Mouse (Mus musculus) layer of hippocampus, adult 2 months (tissue): ENCODE measurements around the gene Pitpnb. TPM values are rescaled to one million over a fixed set of nuclear protein-coding genes. Genes with fewer than 3 reads are reported as not detected.

Experiments used
- DNase-seq, 2 experiments: peaks; one replicate each; pipeline ENCODE4 v3.0.0; 2022; ENCODE audit warnings: low spot score in 2 of 2
- H3K27ac ChIP-seq: fragments of 200-600 bp; 2 replicates; pipeline ENCODE4 v1.8.1; 2022
- H3K4me3 ChIP-seq: fragments of 200-600 bp; 2 replicates; pipeline ENCODE4 v1.8.1; 2022; ENCODE audit warnings: mild to moderate bottlenecking
- CTCF ChIP-seq: fragments of 200-600 bp; conservative IDR thresholded peaks from 2 replicates; pipeline ENCODE4 v1.8.1; 2022; ENCODE audit warnings: antibody characterized with exemption, mild to moderate bottlenecking, moderate library complexity
- total RNA-seq, 2 experiments: library from RNA; stranded (reverse); gene quantifications; 2 replicates each; pipeline ENCODE4 v1.2.3; 2021

The Pitpnb gene
- total RNA-seq, 2 experiments from 2014 or later, result 80.2 to 82.3 TPM

DNA sequence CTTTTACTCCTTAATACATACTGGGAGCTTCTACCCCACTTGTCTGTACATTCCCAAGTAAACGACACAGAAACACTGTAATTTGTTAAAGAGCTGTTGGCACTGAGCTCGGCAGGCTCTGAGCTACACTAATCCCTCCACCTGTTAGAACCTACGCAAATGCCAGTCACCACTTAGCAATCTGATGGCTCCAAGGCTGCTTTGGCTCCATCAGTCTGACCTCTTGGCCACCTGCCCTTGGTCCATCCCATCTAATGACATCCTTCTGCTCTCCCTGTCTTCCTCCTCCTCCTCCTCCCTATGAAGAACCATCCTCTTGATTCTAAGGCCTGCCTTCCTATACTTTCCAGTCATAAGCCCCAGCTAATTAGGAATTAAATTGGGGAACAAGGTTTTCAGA, 13.0 kb upstream of the Pitpnb start:
- no peak for DNase-seq
- Histone ChIP-seq H3K4me3 (no peak overlapping the region), H3K27ac (no peak overlapping the region)
- no peak for TF ChIP-seq CTCF

- no peak overlapping the region for H3K27ac ChIP-seq
- DNase-seq, result no peak
- H3K4me3 ChIP-seq, result no peak overlapping the region
- no peak for TF ChIP-seq CTCF
Measured at GRCm38 (mm10) chr5:111318946-111319345, 11.6 kb upstream of the Pitpnb start.

DNA sequence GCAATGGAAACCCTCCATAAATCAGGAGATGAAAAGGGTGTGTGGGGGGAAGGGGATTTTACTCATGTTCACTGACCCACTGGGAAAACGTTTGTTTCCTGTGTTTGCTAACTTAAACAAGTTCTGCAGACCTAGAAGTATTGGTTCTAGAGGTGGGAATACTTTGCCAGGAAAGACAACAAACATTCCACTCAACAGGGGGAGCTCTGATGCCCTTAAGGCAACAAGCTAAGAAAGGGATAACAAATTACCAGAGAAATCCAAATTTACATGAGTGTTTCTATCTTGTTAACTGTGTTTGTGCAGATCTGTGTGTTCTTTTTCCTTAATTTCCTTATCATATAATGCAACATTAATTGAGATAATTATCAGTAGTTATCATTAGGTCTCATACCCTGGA, 4.8 kb upstream of the Pitpnb start:
- H3K4me3 ChIP-seq, result no peak overlapping the region
- TF ChIP-seq CTCF, result peak; percentile 39
- no peak for DNase-seq
- no peak overlapping the region for H3K27ac ChIP-seq

- no peak overlapping the region for H3K27ac ChIP-seq
- no peak for DNase-seq
- no peak for TF ChIP-seq CTCF
- H3K4me3 ChIP-seq, result no peak overlapping the region
Measured at GRCm38 (mm10) chr5:111327420-111327819, 3.1 kb upstream of the Pitpnb start.

GRCm38 (mm10) chr5:111329782-111330416, 664 bp upstream of the Pitpnb start:
- H3K27ac ChIP-seq, result peak overlapping the region; percentile 92
- no peak for DNase-seq
- no peak for TF ChIP-seq CTCF
- peak overlapping the region; percentile 81 for H3K4me3 ChIP-seq

DNA sequence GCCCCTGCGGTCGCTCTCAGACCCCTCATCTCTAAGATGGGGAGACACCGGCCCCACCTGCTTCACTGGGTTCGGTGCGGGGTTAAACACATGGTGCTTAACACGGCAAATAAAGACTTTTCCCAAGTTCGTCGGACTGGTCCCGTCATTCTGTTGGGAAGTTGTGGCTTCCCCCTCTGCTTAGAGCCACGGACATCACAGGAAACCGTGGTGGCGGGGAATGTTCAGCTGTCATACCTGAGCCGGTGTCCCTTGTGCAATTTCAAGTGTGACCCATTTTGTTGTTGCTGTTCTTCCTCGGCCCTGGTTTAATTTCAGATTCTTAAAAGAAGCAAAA, 504 bp downstream of the Pitpnb start:
- no peak for DNase-seq
- Histone ChIP-seq H3K27ac (peak overlapping the region; percentile 94), H3K4me3 (peak overlapping the region; percentile 81)
- no peak for TF ChIP-seq CTCF

DNA sequence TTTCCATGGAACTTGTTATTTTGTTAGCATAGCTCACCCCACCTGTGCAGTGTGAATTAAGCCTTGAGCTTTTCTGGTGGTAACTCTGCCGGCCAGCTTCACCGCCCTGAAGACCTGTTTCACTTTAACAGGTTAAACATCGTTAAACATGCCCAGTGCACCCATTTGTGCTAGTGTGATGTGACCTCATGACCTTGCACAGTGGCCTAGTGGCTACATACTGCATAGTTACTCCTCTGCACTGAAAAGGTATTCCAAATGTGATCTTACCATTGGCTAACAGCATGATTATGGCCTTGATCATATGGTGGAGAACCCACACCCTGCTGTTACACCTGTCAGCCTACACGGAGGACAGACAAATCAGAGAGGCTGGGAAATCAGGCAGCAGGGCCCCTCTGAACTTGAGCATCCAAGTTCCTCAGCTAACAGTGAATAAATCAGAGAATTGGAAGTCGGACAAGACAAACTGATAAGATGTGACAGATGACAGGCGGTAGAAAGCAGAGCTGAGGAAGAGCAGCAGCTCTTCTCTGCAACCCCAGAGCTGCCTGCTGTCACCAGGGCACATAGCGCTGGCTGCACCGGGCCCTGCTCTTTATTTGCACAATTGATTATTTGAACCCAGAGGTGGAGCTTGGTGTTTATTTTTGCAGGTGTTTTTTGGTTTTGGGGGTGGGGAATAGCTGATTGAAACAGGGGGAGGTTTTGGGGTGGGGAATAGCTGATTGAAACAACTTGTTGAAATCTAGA, 5.6 kb downstream of the Pitpnb start:
- H3K27ac ChIP-seq, result no peak overlapping the region
- no peak overlapping the region for H3K4me3 ChIP-seq
- no peak for TF ChIP-seq CTCF
- no peak for DNase-seq

- Histone ChIP-seq H3K4me3 (no peak overlapping the region), H3K27ac (no peak overlapping the region)
- TF ChIP-seq CTCF, result peak; percentile 87
- DNase-seq, result no peak
Measured at GRCm38 (mm10) chr5:111341609-111342008, 11.0 kb downstream of the Pitpnb start.

DNA sequence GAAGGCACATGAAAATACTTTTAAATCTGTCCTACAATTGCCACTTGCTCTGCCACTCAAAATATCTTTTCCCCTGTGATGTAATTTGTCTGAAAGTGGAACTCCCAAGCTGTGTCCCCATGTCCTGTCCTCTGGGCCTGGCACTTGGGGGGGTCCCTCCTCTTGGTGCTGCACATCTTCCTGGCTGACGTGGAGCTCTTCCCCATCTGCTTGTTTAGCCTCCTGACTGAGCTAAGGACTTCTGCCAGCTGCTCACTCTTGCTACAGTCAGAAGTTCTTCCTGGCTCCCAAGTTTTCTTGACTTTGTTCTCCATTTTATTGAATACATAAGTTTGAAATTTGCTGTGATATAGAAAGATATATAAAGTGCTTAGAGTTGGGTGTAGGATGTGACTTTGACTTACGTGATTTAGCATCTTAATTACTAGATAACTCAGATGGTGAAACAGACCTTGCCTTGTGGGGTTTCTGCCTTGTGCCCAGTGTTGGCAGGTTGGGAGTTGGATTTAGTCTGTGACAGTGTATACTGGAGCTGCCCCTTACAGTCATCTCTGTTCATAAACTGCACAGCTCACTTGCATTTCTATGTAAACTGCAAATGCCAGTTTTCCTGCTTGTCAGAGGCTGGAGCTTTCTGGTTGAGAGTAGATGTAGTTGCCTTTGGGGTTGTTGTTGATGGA, 14.3 kb downstream of the Pitpnb start:
- TF ChIP-seq CTCF, result no peak
- no peak overlapping the region for H3K27ac ChIP-seq
- no peak for DNase-seq
- H3K4me3 ChIP-seq, result no peak overlapping the region

GRCm38 (mm10) chr5:111356811-111357617, 26.5 kb downstream of the Pitpnb start:
- Histone ChIP-seq H3K27ac (no peak overlapping the region), H3K4me3 (no peak overlapping the region)
- no peak for TF ChIP-seq CTCF
- DNase-seq, result no peak

- H3K4me3 ChIP-seq, result no peak overlapping the region
- no peak for DNase-seq
- no peak overlapping the region for H3K27ac ChIP-seq
- TF ChIP-seq CTCF, result peak; percentile 77
Measured at GRCm38 (mm10) chr5:111360546-111360945, 30.0 kb downstream of the Pitpnb start.

GRCm38 (mm10) chr5:111361058-111361457, 30.5 kb downstream of the Pitpnb start:
- TF ChIP-seq CTCF, result no peak
- no peak for DNase-seq
- no peak overlapping the region for H3K4me3 ChIP-seq
- no peak overlapping the region for H3K27ac ChIP-seq

DNA sequence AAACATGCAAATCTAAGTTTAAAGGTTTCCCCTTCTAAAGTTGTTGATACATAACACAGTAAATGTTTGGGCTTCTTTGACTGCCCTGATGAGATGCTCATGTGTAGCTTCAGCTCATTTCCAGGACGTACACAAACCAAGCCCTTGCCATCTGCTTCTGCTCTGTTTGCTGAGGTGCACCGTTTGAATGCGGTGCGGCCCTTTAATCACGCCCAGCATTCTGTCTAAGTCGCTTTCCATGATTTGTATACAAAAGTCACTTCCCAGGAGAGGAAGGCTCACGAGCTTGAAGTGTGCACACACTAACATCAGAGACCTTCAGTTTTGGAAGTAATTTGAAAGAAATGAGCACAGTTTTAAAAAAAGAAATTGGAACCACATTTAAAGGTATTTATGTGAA, 31.3 kb downstream of the Pitpnb start:
- no peak for DNase-seq
- no peak overlapping the region for H3K4me3 ChIP-seq
- TF ChIP-seq CTCF, result no peak
- no peak overlapping the region for H3K27ac ChIP-seq
